Mouse (Mus musculus) kidney, adult 9 months (tissue): ENCODE measurements at regions not wholly inside any gene's neighbourhood (a gene's known extent, or its start where the extent isn't known, plus 50 kb on each side); places are given as distances from the start of the nearest gene placed in this dataset.

Experiments used
- DNase-seq: peaks from one replicate; pipeline ENCODE4 v3.0.0; 2022

GRCm38 (mm10) chr15:69632306-69632705 is 3131.6 kb upstream of the Lrrc6 start:
- no peak for DNase-seq

GRCm38 (mm10) chr15:69617998-69618397 is 3117.3 kb upstream of the Lrrc6 start:
- no peak for DNase-seq

- DNase-seq: no peak
These were observed 3113.3 kb upstream of the Lrrc6 start for GRCm38 (mm10) chr15:69614048-69614447.

GRCm38 (mm10) chr15:69591219-69592006 is 3090.7 kb upstream of the Lrrc6 start:
- DNase-seq: no peak

GRCm38 (mm10) chr15:69588084-69588483 is 3087.4 kb upstream of the Lrrc6 start:
- DNase-seq: no peak

GRCm38 (mm10) chr15:69576742-69577141 is 3076.0 kb upstream of the Lrrc6 start:
- peak; percentile 35 for DNase-seq

- DNase-seq: peak; percentile 42
These were observed 3075.0 kb upstream of the Lrrc6 start for GRCm38 (mm10) chr15:69575611-69576153.

- DNase-seq: no peak
These were observed 3053.5 kb upstream of the Lrrc6 start for GRCm38 (mm10) chr15:69554171-69554570.

- no peak for DNase-seq
These were observed 3051.4 kb upstream of the Lrrc6 start for GRCm38 (mm10) chr15:69552062-69552628.

GRCm38 (mm10) chr15:69551012-69551411 is 3050.3 kb upstream of the Lrrc6 start:
- peak; percentile 3 for DNase-seq

- DNase-seq: no peak
These were observed 3025.9 kb upstream of the Lrrc6 start for GRCm38 (mm10) chr15:69526441-69527094.

- DNase-seq: no peak
These were observed 2983.8 kb upstream of the Lrrc6 start for GRCm38 (mm10) chr15:69484421-69485074.

GRCm38 (mm10) chr15:69483096-69483495 is 2982.4 kb upstream of the Lrrc6 start:
- DNase-seq: no peak

GRCm38 (mm10) chr15:69481087-69481486 is 2980.4 kb upstream of the Lrrc6 start:
- DNase-seq: no peak

GRCm38 (mm10) chr15:69477050-69477449 is 2976.3 kb upstream of the Lrrc6 start:
- no peak for DNase-seq

- DNase-seq: no peak
These were observed 2968.9 kb upstream of the Lrrc6 start for GRCm38 (mm10) chr15:69469566-69469965.

- DNase-seq: no peak
These were observed 2960.0 kb upstream of the Lrrc6 start for GRCm38 (mm10) chr15:69460581-69461194.

GRCm38 (mm10) chr15:69457473-69457872 is 2956.8 kb upstream of the Lrrc6 start:
- no peak for DNase-seq

- no peak for DNase-seq
These were observed 2955.6 kb upstream of the Lrrc6 start for GRCm38 (mm10) chr15:69456191-69456770.

- no peak for DNase-seq
These were observed 2940.3 kb upstream of the Lrrc6 start for GRCm38 (mm10) chr15:69441008-69441407.

- no peak for DNase-seq
These were observed 2912.9 kb upstream of the Lrrc6 start for GRCm38 (mm10) chr15:69413531-69414011.

- DNase-seq: no peak
These were observed 2888.9 kb upstream of the Lrrc6 start for GRCm38 (mm10) chr15:69389575-69389974.
